ENCODE assay signal across 23 mouse cellular contexts in the genomic region with DNA sequence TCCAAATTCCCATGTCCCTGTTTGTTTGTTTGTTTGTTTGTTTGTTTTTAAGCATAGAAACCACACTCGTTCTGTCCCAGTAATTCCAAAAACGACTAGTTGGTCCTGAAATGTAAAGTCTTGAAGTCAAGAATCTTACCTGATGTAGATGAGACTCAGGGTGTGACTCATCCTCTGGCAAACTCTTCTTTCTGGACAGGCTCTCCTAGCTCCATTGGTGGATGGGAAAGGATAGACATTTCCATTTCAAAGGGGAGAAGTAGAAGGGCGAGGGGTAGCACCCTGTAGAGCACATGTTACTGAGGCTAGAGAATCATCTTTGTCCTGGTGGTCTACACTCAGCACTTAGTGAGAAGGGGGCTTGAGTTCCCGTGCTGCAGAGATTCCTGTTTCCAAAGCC. TPM values are rescaled to one million over a fixed set of nuclear protein-coding genes. Genes with fewer than 3 reads are reported as not detected.
DNase-seq lines count a peak whose midpoint lies in the region; ATAC-seq and TF ChIP-seq lines count a peak whose summit lies in the region.
"Had no signal": no experiment of that assay in that cellular context is flagged by ENCODE, and none has a peak within 500 bp of the region (broad histone marks: within the 10 kb centered on the region; RNA-seq: fewer than 3 reads in every experiment).

No protein-coding gene starts in this region.

- H3K9ac ChIP-seq in liver, embryonic 12.5 days: no peak overlapping the region
- H3K9ac ChIP-seq in forebrain, embryonic 14.5 days (ENCODE audit: low read length): no peak overlapping the region
- H3K9ac ChIP-seq: embryonic facial prominence, embryonic 12.5 days; embryonic facial prominence, embryonic 15.5 days; forebrain, embryonic 15.5 days; hindbrain, embryonic 12.5 days; hindbrain, embryonic 15.5 days had no signal

- no peak overlapping the region for H3K4me2 ChIP-seq in liver, embryonic 12.5 days
- H3K4me2 ChIP-seq in forebrain, embryonic 14.5 days (ENCODE audit: low read length): no peak overlapping the region
- H3K4me2 ChIP-seq: embryonic facial prominence, embryonic 12.5 days; embryonic facial prominence, embryonic 15.5 days; forebrain, embryonic 15.5 days; heart, embryonic 11.5 days; hindbrain, embryonic 12.5 days; hindbrain, embryonic 15.5 days had no signal

- whole genome bisulfite sequencing in cerebellum, adult 2 months: 33% methylated on average over 4 of the region's 4 CpGs
- WGBS in liver, embryonic 12.5 days (ENCODE audit: insufficient replicate concordance): 51% methylated on average over 4 of the region's 4 CpGs
- WGBS in forebrain, embryonic 14.5 days: 74% methylated on average over 4 of the region's 4 CpGs

- no peaks in the 10 kb centered on the region for H3K27me3 ChIP-seq in cerebellum, adult 2 months (ENCODE audit: control insufficient read depth, insufficient read depth, low read length)
- no peaks in the 10 kb centered on the region for H3K27me3 ChIP-seq in liver, embryonic 12.5 days (replicated peaks)
- H3K27me3 ChIP-seq in forebrain, embryonic 14.5 days (replicated peaks; ENCODE audit: control insufficient read depth, insufficient read depth, low read length): no peaks in the 10 kb centered on the region
- H3K27me3 ChIP-seq: CH12.LX; embryonic facial prominence, embryonic 12.5 days; embryonic facial prominence, embryonic 15.5 days; forebrain, embryonic 15.5 days; hindbrain, embryonic 12.5 days; hindbrain, embryonic 15.5 days had no signal

- H3K4me1 ChIP-seq in cerebellum, adult 2 months (ENCODE audit: control insufficient read depth, insufficient read depth, low read length): peaks cover 26% of the 10 kb centered on the region
- peaks cover 86% of the 10 kb centered on the region for H3K4me1 ChIP-seq in liver, embryonic 12.5 days
- 0 out of 2 replicates have a peak, but pooled peaks cover 2% of the 10 kb centered on the region for H3K4me1 ChIP-seq in forebrain, embryonic 14.5 days (ENCODE audit: control insufficient read depth, insufficient read depth, low read length)

- TF ChIP-seq POLR2A in cerebellum, adult 2 months (IDR thresholded peaks at IDR 0.05; ENCODE audit: borderline replicate concordance, insufficient read depth, low read length): no peak

- no peaks in the 10 kb centered on the region for H3K9me3 ChIP-seq in liver, embryonic 12.5 days (replicated peaks)
- no peaks in the 10 kb centered on the region for H3K9me3 ChIP-seq in forebrain, embryonic 14.5 days (replicated peaks; ENCODE audit: control insufficient read depth, low read length)
- H3K9me3 ChIP-seq: embryonic facial prominence, embryonic 12.5 days; embryonic facial prominence, embryonic 15.5 days; forebrain, embryonic 15.5 days; hindbrain, embryonic 12.5 days; hindbrain, embryonic 15.5 days had no signal

- H3K36me3 ChIP-seq in liver, embryonic 12.5 days: peaks cover 21% of the 10 kb centered on the region; the same call in 1 of the 2 replicates
- H3K36me3 ChIP-seq in forebrain, embryonic 14.5 days (ENCODE audit: control insufficient read depth, insufficient read depth, low read length): no peaks in the 10 kb centered on the region
- H3K36me3 ChIP-seq: embryonic facial prominence, embryonic 12.5 days; embryonic facial prominence, embryonic 15.5 days; forebrain, embryonic 15.5 days; hindbrain, embryonic 15.5 days had no signal

- H3K4me3 ChIP-seq in cerebellum, adult 2 months (replicated peaks; ENCODE audit: insufficient read depth, low read depth, low read length): no peak overlapping the region
- H3K4me3 ChIP-seq in liver, embryonic 12.5 days: no peak overlapping the region
- H3K4me3 ChIP-seq in forebrain, embryonic 14.5 days (ENCODE audit: low read depth, low read length): no peak overlapping the region
- H3K4me3 ChIP-seq: embryonic facial prominence, embryonic 12.5 days; embryonic facial prominence, embryonic 15.5 days; forebrain, embryonic 15.5 days; hindbrain, embryonic 12.5 days; hindbrain, embryonic 15.5 days had no signal

- no peak for TF ChIP-seq CTCF in cerebellum, adult 2 months (IDR thresholded peaks at IDR 0.05; ENCODE audit: borderline replicate concordance, insufficient read depth, low read depth, low read length)

- H3K27ac ChIP-seq in cerebellum, adult 2 months (ENCODE audit: insufficient read depth, low read length): no peak overlapping the region
- H3K27ac ChIP-seq in liver, embryonic 12.5 days: peak overlapping the region; percentile 80
- H3K27ac ChIP-seq in forebrain, embryonic 14.5 days (ENCODE audit: low read depth, low read length): no peak overlapping the region
- H3K27ac ChIP-seq: embryonic facial prominence, embryonic 12.5 days; embryonic facial prominence, embryonic 15.5 days; forebrain, embryonic 15.5 days; hindbrain, embryonic 12.5 days; hindbrain, embryonic 15.5 days had no signal

- intact Hi-C loops in left cerebral cortex, postnatal 10 days (cut with DNase I): no loop called here

- ATAC-seq in liver, embryonic 12.5 days: no peak
- no peak for ATAC-seq in forebrain, embryonic 14.5 days
- ATAC-seq: forebrain, embryonic 15.5 days had no signal

- DNase-seq in cerebellum, adult 2 months: peak; percentile 15 to 51
- DNase-seq in cerebellum, postnatal 4 days (ENCODE audit: low spot score in 2 of 2): no peak
- no peak for DNase-seq in liver
- DNase-seq in brain, adult 2 months (ENCODE audit: low read depth, low spot score): peak; percentile 47
- no peak for DNase-seq in left cerebral cortex, postnatal 10 days (ENCODE audit: extremely low spot score in 1 of 2, low spot score in 2 of 2)
- DNase-seq in forebrain, embryonic 14.5 days (ENCODE audit: low spot score): no peak
- DNase-seq in adrenal gland, adult 2 months: no peak
- DNase-seq: adrenal gland, postnatal 14 days; B cell, adult 2 months; cerebellum, adult 11-12 months; cerebellum, adult 9-10 months; cerebellum, postnatal 14 days; gastrocnemius, postnatal 25 days had no signal

RNA-seq across cellular contexts. Expression of gene Pan3, which starts 12.8 kb away (rescaled TPM):
- polyA plus RNA-seq in cerebellum, adult 2 months (2012; rRNA removed): 97.4 and 105 TPM in 2 replicates
- 43.9 and 45.9 TPM in 2 replicates for polyA plus RNA-seq in liver, embryonic 12.5 days (2016; fragmentation: Nextera tagmentation; extraction: Ambion mirVana)
- total RNA-seq in left cerebral cortex, postnatal 10 days (2021): 10 to 100 TPM; 85.0 to 96.8 TPM
- 39.7 and 52.6 TPM in 2 replicates for polyA plus RNA-seq in forebrain, embryonic 14.5 days (2014; fragmentation: Nextera tagmentation; extraction: Ambion mirVana)
- total RNA-seq in adrenal gland, adult 2 months (2021): 100 to 1,000 TPM in 1 of 2 experiments, 10 to 100 TPM in 1; 75.5 to 122 TPM
- 8.0 and 11.2 TPM in 2 replicates for polyA plus RNA-seq in adrenal gland, adult 2 months (2012; rRNA removed)

RNA-seq across cellular contexts. Expression of gene Flt3, which starts 42.5 kb away (rescaled TPM):
- 24.8 and 25.3 TPM in 2 replicates for polyA plus RNA-seq in cerebellum, adult 2 months (2012; rRNA removed)
- polyA plus RNA-seq in liver, embryonic 12.5 days (2016; fragmentation: Nextera tagmentation; extraction: Ambion mirVana): 2.7 and 2.9 TPM in 2 replicates
- 1 to 10 TPM; 2.2 to 2.6 TPM for total RNA-seq in left cerebral cortex, postnatal 10 days (2021)
- polyA plus RNA-seq in forebrain, embryonic 14.5 days (2014; fragmentation: Nextera tagmentation; extraction: Ambion mirVana): 0.04 and 0.25 TPM in 2 replicates
- under 1 TPM; 0.24 to 0.35 TPM for total RNA-seq in adrenal gland, adult 2 months (2021)
- polyA plus RNA-seq in adrenal gland, adult 2 months (2012; rRNA removed): 0.07 and 0.15 TPM in 2 replicates
- total RNA-seq: gastrocnemius, adult 8-10 months; gastrocnemius, postnatal 25 days had no signal
- polyA plus RNA-seq: heart, embryonic 14.5 days had no signal

Comparison
In these comparisons a context has a peak if more than half of its experiments do, and no peak if none do; other contexts are left out.
1. DNase-seq: peak in cerebellum, adult 2 months (2 of 2) and brain, adult 2 months (single experiment); none in cerebellum, postnatal 4 days (0 of 2), liver (single experiment), left cerebral cortex, postnatal 10 days (0 of 2), forebrain, embryonic 14.5 days (single experiment) and adrenal gland, adult 2 months (single experiment).